17 mouse cellular contexts compared by ENCODE assay signal in the genomic region with DNA sequence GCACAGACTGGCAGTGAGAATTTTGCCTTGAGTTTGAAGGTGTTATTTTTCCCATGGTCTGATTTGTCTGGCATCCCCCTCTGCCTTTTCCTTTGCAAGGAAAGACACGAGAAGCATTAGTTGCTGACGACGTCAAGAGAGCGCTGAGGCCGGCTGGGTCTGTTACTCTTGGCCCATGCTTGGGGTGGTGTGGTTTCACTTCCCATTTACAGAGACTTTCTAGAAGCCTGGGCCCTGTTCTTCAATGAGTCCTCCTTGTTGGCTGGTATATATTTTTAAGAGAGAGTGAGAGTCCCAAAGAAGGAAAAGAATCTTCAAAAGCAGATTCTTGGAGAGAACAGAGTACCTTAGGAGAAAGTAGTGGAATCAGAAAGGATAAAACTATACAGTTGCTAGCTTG.
"Had no signal": no experiment of that assay in that cellular context is flagged by ENCODE, and none has a peak within 500 bp of the region (broad histone marks: within the 10 kb centered on the region; RNA-seq: fewer than 3 reads in every experiment).

No protein-coding gene starts in this region.

- H3K27ac ChIP-seq: kidney, embryonic 15.5 days; left cerebral cortex, adult 2 months; liver, embryonic 13.5 days; midbrain, embryonic 10.5 days; midbrain, embryonic 13.5 days had no signal

- H3K9me3 ChIP-seq: kidney, embryonic 15.5 days; liver, embryonic 13.5 days; midbrain, embryonic 10.5 days had no signal

- H3K9ac ChIP-seq: kidney, embryonic 15.5 days; liver, embryonic 13.5 days; midbrain, embryonic 13.5 days had no signal

- H3K4me1 ChIP-seq: liver, embryonic 13.5 days; megakaryocyte, embryonic 14.5 days; midbrain, embryonic 13.5 days had no signal

- DNase-seq: kidney, adult 8-10 months; kidney, postnatal 10 days; kidney, postnatal 36 days; layer of hippocampus, postnatal 36 days; liver, embryonic 13.5 days; lung, adult 2 months; lung, postnatal 14 days; lung, postnatal 4 days; thymus, adult 18-20 months; thymus, postnatal 36 days had no signal

- H3K36me3 ChIP-seq: kidney, embryonic 15.5 days; liver, embryonic 13.5 days; midbrain, embryonic 10.5 days; midbrain, embryonic 13.5 days had no signal

- H3K4me3 ChIP-seq: kidney, embryonic 15.5 days; left cerebral cortex, adult 2 months; liver, embryonic 13.5 days; megakaryocyte, embryonic 14.5 days; midbrain, embryonic 10.5 days; midbrain, embryonic 13.5 days; myocyte had no signal

- ATAC-seq: midbrain, embryonic 13.5 days; midbrain, embryonic 16.5 days had no signal

- H3K27me3 ChIP-seq: kidney, embryonic 15.5 days; liver, embryonic 13.5 days; megakaryocyte, embryonic 14.5 days; midbrain, embryonic 13.5 days had no signal

- H3K4me2 ChIP-seq: kidney, embryonic 15.5 days; liver, embryonic 13.5 days; midbrain, embryonic 13.5 days had no signal
